Mouse (Mus musculus): ENCODE data around the gene Lrrc14b. TPM values are rescaled to one million over a fixed set of nuclear protein-coding genes. Genes with fewer than 3 reads are reported as not detected.

The Lrrc14b gene
- not detected in 2 replicates for polyA plus RNA-seq (2015; fragmentation: Nextera tagmentation; extraction: Ambion mirVana)

DNA sequence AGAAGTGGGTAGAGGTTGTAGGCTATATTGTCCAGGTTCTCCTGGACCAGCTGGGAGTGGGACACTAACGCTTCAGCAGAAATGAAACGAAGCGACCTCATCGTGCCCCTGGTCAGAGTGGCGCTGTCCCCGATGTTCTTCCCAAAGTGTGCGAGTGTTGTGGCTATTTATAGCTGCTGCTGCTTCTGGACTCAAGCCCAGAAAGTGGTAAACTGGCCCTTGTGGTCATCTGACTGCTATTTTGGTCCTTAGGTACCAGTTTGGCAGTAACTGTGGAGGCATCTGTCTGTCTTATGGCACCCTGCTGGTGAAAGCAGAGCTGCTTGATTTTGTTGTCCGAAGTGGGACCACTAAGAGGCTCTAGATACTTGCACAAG, at the start of gene Lrrc14b:
TSS of gene Lrrc14b (minus strand) at position 147 of the 377 bp plus-strand sequence.
- Histone ChIP-seq H3K4me2 (no peak within 1 kb of the TSS), H3K36me3 (peaks cover 9% of the 10 kb centered on the region; the same call in 1 of the 2 replicates), H3K4me1 (no peaks in the 10 kb centered on the region), H3K4me3 (replicated peaks) (no peak within 1 kb of the TSS), H3K27ac (no peak within 1 kb of the TSS), H3K27me3 (replicated peaks) (no peaks in the 10 kb centered on the region), H3K9ac (no peak within 1 kb of the TSS), H3K9me3 (no peaks in the 10 kb centered on the region)
- 69% methylated on average over 8 of the region's 8 CpGs for WGBS
- ATAC-seq (ENCODE audit: insufficient read depth, low FRiP score, low read depth), result no peak

DNA sequence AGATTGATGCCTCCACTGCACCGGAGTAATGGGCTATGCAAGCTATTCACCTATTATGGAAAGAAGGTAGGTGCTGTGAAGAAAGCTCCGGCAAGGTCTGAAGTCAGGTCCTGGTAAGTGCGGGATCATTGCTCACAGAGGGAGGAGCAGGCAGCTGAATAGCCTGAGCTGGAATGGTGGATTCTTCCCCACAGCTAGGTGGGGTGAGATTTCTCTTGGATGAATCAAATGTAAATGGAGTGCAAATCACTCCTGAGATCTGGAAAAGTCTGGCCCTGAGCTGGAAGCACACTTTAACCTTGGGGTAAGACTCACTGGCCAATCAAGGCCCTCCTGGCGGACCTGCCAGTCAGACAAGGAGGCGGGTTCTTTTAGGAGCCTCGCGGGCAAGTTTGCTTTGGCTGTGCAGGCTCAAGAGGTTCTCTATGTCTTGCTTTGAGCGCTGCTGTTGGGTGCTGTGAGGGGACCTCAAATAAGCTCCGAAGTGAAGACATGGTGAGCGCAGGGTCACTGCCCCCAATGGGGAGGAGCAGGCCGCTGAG, 35.6 kb upstream of the Lrrc14b start, which contains the start of gene Ftl1-ps1:
TSS of gene Ftl1-ps1 (plus strand) at position 397 of the 542 bp plus-strand sequence.
- Histone ChIP-seq H3K4me1 (no peaks in the 10 kb centered on the region), H3K36me3 (no peaks in the 10 kb centered on the region), H3K4me2 (no peak within 1 kb of the TSS), H3K4me3 (replicated peaks) (no peak within 1 kb of the TSS), H3K9ac (no peak within 1 kb of the TSS), H3K9me3 (no peaks in the 10 kb centered on the region), H3K27me3 (replicated peaks) (no peaks in the 10 kb centered on the region), H3K27ac (no peak within 1 kb of the TSS)
- ATAC-seq (ENCODE audit: insufficient read depth, low FRiP score, low read depth), result no peak
- WGBS, result 19% methylated on average over 11 of the region's 11 CpGs

- no peaks in the 10 kb centered on the region for H3K4me1 ChIP-seq
- H3K27ac ChIP-seq, result no peak overlapping the region
- no peak overlapping the region for H3K4me3 ChIP-seq (replicated peaks)
- H3K36me3 ChIP-seq, result no peaks in the 10 kb centered on the region
- no peaks in the 10 kb centered on the region for H3K9me3 ChIP-seq
- H3K27me3 ChIP-seq (replicated peaks), result no peaks in the 10 kb centered on the region
- 68% methylated on average over 2 of the region's 2 CpGs for WGBS
- no peak overlapping the region for H3K4me2 ChIP-seq
- ATAC-seq (ENCODE audit: insufficient read depth, low FRiP score, low read depth), result no peak
- H3K9ac ChIP-seq, result no peak overlapping the region
These were observed 27.4 kb upstream of the Lrrc14b start for GRCm38 (mm10) chr13:74391156-74391555.

- peak; percentile 80 for ATAC-seq (ENCODE audit: insufficient read depth, low FRiP score, low read depth)
- Histone ChIP-seq H3K27me3 (replicated peaks) (no peaks in the 10 kb centered on the region), H3K4me1 (no peaks in the 10 kb centered on the region), H3K9me3 (no peaks in the 10 kb centered on the region), H3K27ac (no peak within 1 kb of the TSS), H3K4me2 (peak within 1 kb of the TSS; percentile 66), H3K36me3 (no peaks in the 10 kb centered on the region), H3K4me3 (replicated peaks) (peak within 1 kb of the TSS; percentile 60), H3K9ac (peak within 1 kb of the TSS; percentile 40)
- WGBS, result under 1% methylated on average over 14 of the region's 14 CpGs
These were observed 26.7 kb upstream of the Lrrc14b start, which contains the start of gene Zfp72 for GRCm38 (mm10) chr13:74390371-74390990. Gene Zfp72, minus strand, starts transcription at chr13:74390836.

GRCm38 (mm10) chr13:74389730-74390129, 25.9 kb upstream of the Lrrc14b start:
- WGBS, result 57% methylated on average over 6 of the region's 6 CpGs
- Histone ChIP-seq H3K9ac (no peak overlapping the region), H3K4me3 (replicated peaks) (peak overlapping the region; percentile 60), H3K9me3 (no peaks in the 10 kb centered on the region), H3K4me2 (peak overlapping the region; percentile 66), H3K27me3 (replicated peaks) (no peaks in the 10 kb centered on the region), H3K36me3 (no peaks in the 10 kb centered on the region), H3K4me1 (no peaks in the 10 kb centered on the region), H3K27ac (no peak overlapping the region)
- ATAC-seq (ENCODE audit: insufficient read depth, low FRiP score, low read depth), result no peak

GRCm38 (mm10) chr13:74382289-74382688, 18.5 kb upstream of the Lrrc14b start:
- H3K27ac ChIP-seq, result peak overlapping the region; percentile 31; the same call in 1 of the 2 replicates

GRCm38 (mm10) chr13:74381533-74382276, 17.9 kb upstream of the Lrrc14b start:
- ATAC-seq (ENCODE audit: insufficient read depth, low FRiP score, low read depth), result no peak

More at GRCm38 (mm10) chr13:74382289-74382688, 18.5 kb upstream of the Lrrc14b start:
- no peaks in the 10 kb centered on the region for H3K4me1 ChIP-seq
- no peaks in the 10 kb centered on the region for H3K27me3 ChIP-seq (replicated peaks)
- no peaks in the 10 kb centered on the region for H3K36me3 ChIP-seq
- H3K9ac ChIP-seq, result no peak overlapping the region
- H3K9me3 ChIP-seq, result no peaks in the 10 kb centered on the region
- no peak overlapping the region for H3K4me3 ChIP-seq (replicated peaks)
- no peak for ATAC-seq (ENCODE audit: insufficient read depth, low FRiP score, low read depth)
- H3K4me2 ChIP-seq, result no peak overlapping the region
- WGBS, result 50% methylated on average over 3 of the region's 3 CpGs

DNA sequence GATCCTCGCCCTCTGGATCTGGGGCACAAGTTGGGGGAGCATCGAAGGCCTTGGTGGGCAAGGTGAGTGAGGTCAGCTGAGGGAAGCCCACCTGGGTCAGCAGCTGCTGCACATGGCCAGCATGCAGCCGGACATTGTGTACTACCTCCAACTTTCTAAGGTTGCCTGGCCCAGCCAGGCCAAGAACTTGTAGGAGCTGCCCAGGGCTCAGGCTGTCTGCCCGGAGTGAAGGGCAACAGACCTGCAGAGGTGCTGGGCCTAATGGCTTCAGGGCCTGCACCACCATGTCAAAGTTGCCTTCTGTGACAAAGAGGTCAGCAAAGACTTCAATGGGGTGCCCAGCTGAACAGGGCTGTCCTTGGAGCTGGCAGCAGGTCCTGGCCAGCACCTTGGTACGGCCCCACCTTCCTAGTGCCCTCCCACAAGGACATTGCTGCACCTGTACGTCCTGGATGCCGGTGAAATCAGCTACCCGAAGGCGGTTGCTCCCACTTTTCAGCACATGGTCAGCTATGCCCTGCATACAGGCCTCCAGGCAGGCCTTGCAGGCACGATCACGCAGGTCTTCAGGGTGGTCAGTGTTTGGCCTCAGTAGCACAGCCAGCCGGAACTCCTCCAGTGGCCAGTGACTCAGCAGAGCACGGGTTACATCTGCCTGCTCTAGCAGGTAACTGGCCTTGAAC, 488 bp downstream of the Lrrc14b start:
- WGBS, result 89% methylated on average over 13 of the region's 13 CpGs
- Histone ChIP-seq H3K9ac (no peak overlapping the region), H3K36me3 (peaks cover 12% of the 10 kb centered on the region; the same call in 1 of the 2 replicates), H3K4me1 (no peaks in the 10 kb centered on the region), H3K27me3 (replicated peaks) (no peaks in the 10 kb centered on the region), H3K4me2 (no peak overlapping the region), H3K27ac (no peak overlapping the region), H3K4me3 (replicated peaks) (no peak overlapping the region), H3K9me3 (no peaks in the 10 kb centered on the region)
- ATAC-seq (ENCODE audit: insufficient read depth, low FRiP score, low read depth), result peak; percentile 14; the same call in 1 of the 2 replicates

More at GRCm38 (mm10) chr13:74381533-74382276, 17.9 kb upstream of the Lrrc14b start:
- Histone ChIP-seq H3K4me2 (no peak overlapping the region), H3K4me3 (replicated peaks) (no peak overlapping the region), H3K36me3 (no peaks in the 10 kb centered on the region), H3K9ac (0 out of 2 replicates have a peak overlapping the region, but pooled peaks have one; percentile 9), H3K27me3 (replicated peaks) (no peaks in the 10 kb centered on the region), H3K27ac (peak overlapping the region; percentile 31; the same call in 1 of the 2 replicates), H3K9me3 (no peaks in the 10 kb centered on the region), H3K4me1 (no peaks in the 10 kb centered on the region)
- 65% methylated on average over 10 of the region's 10 CpGs for WGBS

DNA sequence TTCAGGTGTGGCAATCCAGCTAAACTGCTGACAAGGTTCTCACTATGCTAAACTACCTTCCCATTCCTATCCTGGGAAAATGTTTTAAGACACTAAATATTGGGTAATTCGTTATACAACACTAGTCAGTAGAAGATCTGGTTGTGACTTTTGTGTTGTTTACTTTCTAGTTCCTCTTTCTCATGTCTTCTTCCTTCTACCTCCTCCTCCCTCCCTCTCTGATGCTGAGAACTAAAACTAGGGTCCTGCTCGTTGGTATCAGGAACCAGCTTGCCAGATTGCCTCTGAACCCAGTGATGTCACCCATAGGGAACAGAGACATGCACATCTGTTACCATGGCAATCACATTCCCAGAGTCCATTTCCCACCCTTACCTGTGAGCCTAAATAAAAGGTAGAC, 1.6 kb downstream of the Lrrc14b start:
- 67% methylated on average over 2 of the region's 2 CpGs for WGBS
- ATAC-seq (ENCODE audit: insufficient read depth, low FRiP score, low read depth), result no peak
- no peaks in the 10 kb centered on the region for H3K4me1 ChIP-seq
- H3K36me3 ChIP-seq, result peaks cover 12% of the 10 kb centered on the region
- no peak overlapping the region for H3K4me3 ChIP-seq (replicated peaks)
- no peak overlapping the region for H3K27ac ChIP-seq
- H3K4me2 ChIP-seq, result no peak overlapping the region
- no peak overlapping the region for H3K9ac ChIP-seq
- H3K9me3 ChIP-seq, result no peaks in the 10 kb centered on the region
- H3K27me3 ChIP-seq (replicated peaks), result no peaks in the 10 kb centered on the region

- ATAC-seq (ENCODE audit: insufficient read depth, low FRiP score, low read depth), result no peak
- WGBS, result 96% methylated on average over 13 of the region's 13 CpGs
- H3K36me3 ChIP-seq, result peaks cover 26% of the 10 kb centered on the region
These were observed 7.3 kb downstream of the Lrrc14b start for GRCm38 (mm10) chr13:74356491-74356890.

DNA sequence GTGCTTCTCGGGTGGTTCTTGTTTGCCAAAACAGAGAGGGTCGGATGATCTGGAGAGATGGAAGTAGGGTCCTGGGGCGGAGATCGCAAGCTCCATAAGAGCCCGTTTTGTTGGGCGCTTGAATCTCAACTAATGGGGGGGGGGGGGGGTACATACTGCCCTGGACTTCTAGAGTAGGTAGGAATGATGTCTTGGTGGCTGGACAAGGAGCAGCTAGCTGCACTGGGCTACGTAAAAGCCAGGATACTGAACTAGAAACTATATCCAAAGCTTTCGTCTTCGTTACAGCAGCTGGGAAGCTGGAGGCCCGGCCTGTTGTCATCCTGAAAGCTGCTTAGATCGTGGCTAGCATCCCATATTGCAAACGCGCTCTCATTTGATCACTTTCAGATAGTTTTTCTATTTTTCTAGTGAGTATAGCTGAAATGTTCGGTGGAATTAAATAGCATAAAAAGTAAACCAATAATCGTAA, 13.3 kb downstream of the Lrrc14b start:
- Histone ChIP-seq H3K4me1 (peaks cover 8% of the 10 kb centered on the region; the same call in 1 of the 2 replicates), H3K27me3 (replicated peaks) (no peaks in the 10 kb centered on the region), H3K9me3 (no peaks in the 10 kb centered on the region), H3K4me2 (peak overlapping the region; percentile 50), H3K36me3 (peaks cover 11% of the 10 kb centered on the region), H3K4me3 (replicated peaks) (peak overlapping the region; percentile 68), H3K9ac (peak overlapping the region; percentile 37; the same call in 1 of the 2 replicates), H3K27ac (peak overlapping the region; percentile 78)
- 0 out of 2 replicates have a peak, but pooled peaks have one; percentile 10 for ATAC-seq (ENCODE audit: insufficient read depth, low FRiP score, low read depth)
- 1% methylated on average over 15 of the region's 15 CpGs for WGBS

More at GRCm38 (mm10) chr13:74356491-74356890, 7.3 kb downstream of the Lrrc14b start:
- Histone ChIP-seq H3K4me1 (no peaks in the 10 kb centered on the region), H3K27ac (no peak overlapping the region), H3K9ac (no peak overlapping the region), H3K9me3 (no peaks in the 10 kb centered on the region), H3K4me2 (no peak overlapping the region), H3K27me3 (replicated peaks) (no peaks in the 10 kb centered on the region), H3K4me3 (replicated peaks) (no peak overlapping the region)

Measured in stomach, embryonic 15.5 days (tissue).